Mouse (Mus musculus): ENCODE data around the gene Stfa3. TPM values are rescaled to one million over a fixed set of nuclear protein-coding genes. Genes with fewer than 3 reads are reported as not detected.

Stfa3 gene
- total RNA-seq, 1 experiment from 2014 or later: not detected

Other genes with a start within 250 kb of the Stfa3 start
- gene Gm5416, start 245.0 kb downstream of the Stfa3 start, total RNA-seq (2017): not detected in 2 replicates
- not detected in 2 replicates for gene 2010005H15Rik, start 233.9 kb downstream of the Stfa3 start, total RNA-seq (2017)
- gene Stfa1, start 178.4 kb downstream of the Stfa3 start, total RNA-seq (2017): 0.55 and 4.7 TPM in 2 replicates
- not detected in 2 replicates for gene BC117090, start 121.1 kb downstream of the Stfa3 start, total RNA-seq (2017)
- gene BC100530, start 87.6 kb downstream of the Stfa3 start, total RNA-seq (2017): 6.2 TPM in 1 of 2 replicates, not detected in the other
- gene Stfa2, start 46.9 kb downstream of the Stfa3 start, total RNA-seq (2017): 5.4 TPM in 1 of 2 replicates, not detected in the other
- gene Casr, start 106.7 kb upstream of the Stfa3 start, total RNA-seq (2017): not detected in 2 replicates
- 14.1 and 18.0 TPM in 2 replicates for gene Cd86, start 210.7 kb upstream of the Stfa3 start, total RNA-seq (2017)
- gene Ildr1, start 238.6 kb upstream of the Stfa3 start, total RNA-seq (2017): 0.45 and 0.63 TPM in 2 replicates